Mouse (Mus musculus): Measurements from ENCODE around the gene Lilra5.
A peak's percentile ranks its signal among the peaks of the same experiment; 100 is the strongest.
"Not testable (repeated sequence)": the region's sequence is repeated elsewhere in the genome, so short reads cannot be mapped to it uniquely, and the experiment has no call there.

Gene Lilra5

GRCm38 (mm10) chr7:4237454-4237853 is at the start of gene Lilra5:
TSS of gene Lilra5 (plus strand) at chr7:4237754.
- DNase-seq = no peak

- DNase-seq = no peak
These were observed 30.4 kb upstream of the Lilra5 start for GRCm38 (mm10) chr7:4207126-4207525.

- DNase-seq = no peak
These were observed 28.9 kb upstream of the Lilra5 start for GRCm38 (mm10) chr7:4208626-4209025.

- not testable (repeated sequence) for DNase-seq
These were observed 24.1 kb upstream of the Lilra5 start for GRCm38 (mm10) chr7:4213436-4213835.

GRCm38 (mm10) chr7:4215396-4215795 is 22.2 kb upstream of the Lilra5 start:
- no peak for DNase-seq

- no peak for DNase-seq
These were observed 21.7 kb upstream of the Lilra5 start for GRCm38 (mm10) chr7:4215805-4216204.

- DNase-seq = no peak
These were observed 2.0 kb upstream of the Lilra5 start for GRCm38 (mm10) chr7:4235536-4235935.

GRCm38 (mm10) chr7:4239038-4239721 is 1.6 kb downstream of the Lilra5 start:
- peak; percentile 29 for DNase-seq

- DNase-seq = not testable (repeated sequence)
These were observed 13.7 kb downstream of the Lilra5 start for GRCm38 (mm10) chr7:4251211-4251610.

GRCm38 (mm10) chr7:4256060-4256459 is 18.5 kb downstream of the Lilra5 start:
- DNase-seq = not testable (repeated sequence)

GRCm38 (mm10) chr7:4260521-4260920 is 23.0 kb downstream of the Lilra5 start:
- DNase-seq = not testable (repeated sequence)

GRCm38 (mm10) chr7:4272106-4272505 is 34.6 kb downstream of the Lilra5 start:
- DNase-seq = not testable (repeated sequence)

- not testable (repeated sequence) for DNase-seq
These were observed 36.3 kb downstream of the Lilra5 start for GRCm38 (mm10) chr7:4273874-4274273.

GRCm38 (mm10) chr7:4275500-4275899 is 37.9 kb downstream of the Lilra5 start:
- DNase-seq = not testable (repeated sequence)

GRCm38 (mm10) chr7:4292638-4293037 is 55.1 kb downstream of the Lilra5 start:
- no peak for DNase-seq
